Mouse (Mus musculus): ENCODE data around the gene Cacnb3. TPM values are rescaled to one million over a fixed set of nuclear protein-coding genes. Genes with fewer than 3 reads are reported as not detected.

The Cacnb3 gene
- polyA plus RNA-seq, 1 experiment from 2014 or later = 3.8 TPM

DNA sequence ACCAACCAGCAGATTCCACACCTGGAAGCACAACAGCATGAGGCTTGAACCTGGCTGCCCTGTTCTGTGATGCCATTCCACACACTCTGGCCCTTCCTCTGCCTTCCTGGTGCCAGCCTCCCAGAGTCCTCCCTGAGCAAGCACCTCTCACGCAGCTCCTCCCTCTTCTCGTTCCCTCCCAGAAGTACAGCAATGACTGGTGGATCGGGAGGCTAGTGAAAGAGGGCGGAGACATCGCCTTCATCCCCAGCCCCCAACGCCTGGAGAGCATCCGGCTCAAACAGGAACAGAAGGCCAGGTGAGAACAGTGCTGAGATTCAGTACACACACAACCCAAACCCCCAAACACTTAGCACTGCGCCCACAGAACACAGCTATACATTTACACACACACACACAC is 9.5 kb downstream of the Cacnb3 start:
- Histone ChIP-seq H3K9ac (no peak overlapping the region), H3K9me3 (replicated peaks) (no peaks in the 10 kb centered on the region), H3K4me1 (peaks cover 5% of the 10 kb centered on the region), H3K27me3 (replicated peaks) (peaks cover 66% of the 10 kb centered on the region), H3K27ac (no peak overlapping the region), H3K36me3 (peaks cover 22% of the 10 kb centered on the region), H3K4me2 (no peak overlapping the region), H3K4me3 (no peak overlapping the region)
- no peak for ATAC-seq
- WGBS (ENCODE audit: insufficient replicate concordance) = 22% methylated on average over 8 of the region's 8 CpGs

DNA sequence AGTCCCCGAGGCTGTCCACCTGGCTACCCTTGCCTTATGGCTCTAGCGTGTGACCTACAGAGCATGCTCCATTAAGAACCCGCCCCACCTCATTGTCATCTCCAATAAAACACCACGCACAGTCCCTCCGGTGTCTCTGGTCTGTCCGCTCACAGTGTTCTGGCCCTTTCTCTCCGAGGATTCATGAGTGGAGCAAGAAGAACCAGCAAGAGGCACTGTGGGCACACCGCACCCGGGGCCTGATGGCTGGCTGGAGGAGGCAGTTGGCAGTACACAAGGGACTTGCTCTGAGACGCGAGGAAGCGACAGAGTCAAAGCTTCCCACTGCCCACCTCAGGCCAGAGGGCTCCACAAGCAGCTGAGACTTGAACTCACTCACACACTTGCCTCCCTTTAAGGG is 13.8 kb downstream of the Cacnb3 start:
- WGBS (ENCODE audit: insufficient replicate concordance) = 82% methylated on average over 12 of the region's 12 CpGs

GRCm38 (mm10) chr15:98645057-98646026 is 14.7 kb downstream of the Cacnb3 start:
- Histone ChIP-seq H3K9ac (no peak overlapping the region), H3K4me2 (no peak overlapping the region), H3K4me1 (no peaks in the 10 kb centered on the region), H3K36me3 (peaks cover 73% of the 10 kb centered on the region), H3K27ac (no peak overlapping the region), H3K4me3 (no peak overlapping the region), H3K27me3 (replicated peaks) (peaks cover 15% of the 10 kb centered on the region), H3K9me3 (replicated peaks) (no peaks in the 10 kb centered on the region)
- 86% methylated on average over 24 of the region's 24 CpGs for WGBS (ENCODE audit: insufficient replicate concordance)
- ATAC-seq = no peak

More for the DNA sequence above, 13.8 kb downstream of the Cacnb3 start:
- Histone ChIP-seq H3K36me3 (peaks cover 64% of the 10 kb centered on the region), H3K9ac (no peak overlapping the region), H3K4me3 (no peak overlapping the region), H3K4me2 (no peak overlapping the region), H3K9me3 (replicated peaks) (no peaks in the 10 kb centered on the region), H3K27me3 (replicated peaks) (peaks cover 25% of the 10 kb centered on the region), H3K4me1 (no peaks in the 10 kb centered on the region), H3K27ac (no peak overlapping the region)
- ATAC-seq = no peak

DNA sequence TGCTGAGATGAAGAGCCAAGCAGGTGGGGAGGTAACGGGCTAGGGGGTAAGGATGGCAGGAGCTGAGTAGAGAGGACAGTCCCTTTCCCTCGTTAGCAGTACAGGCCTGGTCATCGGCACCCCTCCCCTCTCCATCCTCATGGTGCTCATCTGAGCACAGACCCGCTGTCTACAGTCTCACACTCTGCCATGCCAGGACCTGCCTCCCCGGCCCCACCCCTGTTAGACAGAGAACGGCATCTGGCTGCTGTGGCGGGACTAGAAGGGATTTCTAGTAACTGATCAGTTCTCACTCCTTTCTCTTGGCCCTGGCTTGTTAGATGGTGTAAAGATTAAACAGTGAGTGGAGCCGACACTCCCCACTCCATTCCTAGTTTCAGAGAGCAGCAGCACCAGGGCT is 16.1 kb downstream of the Cacnb3 start:
- no peaks in the 10 kb centered on the region for H3K9me3 ChIP-seq (replicated peaks)

DNA sequence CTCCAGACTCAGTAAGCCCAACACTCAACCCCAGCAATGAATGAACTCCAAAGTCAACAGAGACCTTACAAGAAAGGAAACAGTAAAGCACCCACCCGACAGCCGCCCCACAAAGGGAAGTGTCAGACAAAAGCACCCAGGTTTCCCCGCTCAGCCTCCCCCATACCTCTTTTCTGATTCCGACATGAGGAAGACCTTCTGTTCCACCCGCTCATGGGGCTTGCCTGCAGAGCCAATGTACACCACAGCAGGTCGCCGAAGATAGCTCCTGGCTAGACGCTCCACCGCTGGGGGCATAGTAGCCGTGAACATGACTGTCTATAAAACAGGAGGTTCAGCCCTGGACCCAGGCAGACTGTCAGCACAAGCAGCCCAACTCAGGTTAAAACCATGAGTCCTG is 16.7 kb downstream of the Cacnb3 start:
- Histone ChIP-seq H3K9me3 (replicated peaks) (no peaks in the 10 kb centered on the region), H3K36me3 (peaks cover 93% of the 10 kb centered on the region), H3K27ac (no peak overlapping the region), H3K9ac (no peak overlapping the region), H3K4me1 (no peaks in the 10 kb centered on the region), H3K4me2 (no peak overlapping the region), H3K27me3 (replicated peaks) (no peaks in the 10 kb centered on the region), H3K4me3 (no peak overlapping the region)
- WGBS (ENCODE audit: insufficient replicate concordance) = 84% methylated on average over 10 of the region's 10 CpGs
- ATAC-seq = no peak

More for the DNA sequence above, 16.1 kb downstream of the Cacnb3 start:
- Histone ChIP-seq H3K9ac (no peak overlapping the region), H3K4me3 (no peak overlapping the region), H3K27ac (no peak overlapping the region), H3K4me2 (no peak overlapping the region), H3K36me3 (peaks cover 87% of the 10 kb centered on the region), H3K27me3 (replicated peaks) (peaks cover 1% of the 10 kb centered on the region), H3K4me1 (no peaks in the 10 kb centered on the region)
- no peak for ATAC-seq
- 82% methylated on average over 8 of the region's 8 CpGs for WGBS (ENCODE audit: insufficient replicate concordance)

GRCm38 (mm10) chr15:98648071-98648470 is 17.4 kb downstream of the Cacnb3 start:
- WGBS (ENCODE audit: insufficient replicate concordance) = 83% methylated on average over 3 of the region's 3 CpGs
- ATAC-seq = no peak
- Histone ChIP-seq H3K9ac (no peak overlapping the region), H3K4me3 (no peak overlapping the region), H3K4me2 (no peak overlapping the region), H3K27me3 (replicated peaks) (no peaks in the 10 kb centered on the region), H3K27ac (no peak overlapping the region), H3K4me1 (no peaks in the 10 kb centered on the region), H3K36me3 (peaks cover 100% of the 10 kb centered on the region), H3K9me3 (replicated peaks) (no peaks in the 10 kb centered on the region)

DNA sequence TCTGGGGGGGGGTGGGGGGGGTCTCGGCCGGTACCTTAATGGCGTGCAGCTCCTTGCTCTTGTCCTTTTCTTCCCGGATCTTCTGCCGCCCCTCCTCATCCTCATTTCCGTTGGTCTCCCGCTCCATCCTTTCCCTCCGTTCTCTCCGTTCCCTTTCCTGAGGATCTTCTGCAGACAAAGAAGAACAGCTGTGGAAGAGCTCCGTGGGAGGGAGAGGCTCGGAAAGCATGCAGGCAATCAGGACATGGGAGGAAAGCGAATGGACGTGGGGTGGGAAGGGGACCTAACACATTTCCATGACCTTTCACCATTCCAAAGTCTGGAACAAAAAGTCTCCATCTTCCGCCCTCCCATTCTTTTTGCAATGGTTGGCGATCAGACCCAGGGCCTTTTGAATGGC is 20.8 kb downstream of the Cacnb3 start:
- no peak overlapping the region for H3K4me2 ChIP-seq
- WGBS (ENCODE audit: insufficient replicate concordance) = 85% methylated on average over 15 of the region's 15 CpGs

DNA sequence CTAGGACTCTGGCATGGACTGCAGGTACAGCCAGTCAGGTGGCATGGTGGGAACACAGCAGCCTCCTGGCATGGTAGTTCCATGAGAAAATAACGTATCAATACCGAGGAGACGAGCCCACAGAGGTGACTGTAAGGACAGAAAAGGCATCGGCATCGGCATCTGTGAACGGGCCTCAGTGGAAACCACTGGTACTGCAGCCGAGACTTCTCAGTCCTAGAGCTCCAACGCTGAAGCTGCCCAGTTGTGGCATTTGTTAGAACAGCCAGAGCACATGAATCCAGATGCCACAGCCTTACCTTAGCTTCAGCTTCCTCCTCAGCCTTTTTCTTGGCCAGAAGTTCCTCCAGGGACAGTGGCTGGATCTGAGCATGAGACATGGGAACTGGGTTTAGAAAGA is 21.5 kb downstream of the Cacnb3 start:
- no peak overlapping the region for H3K4me2 ChIP-seq
- H3K4me3 ChIP-seq = no peak overlapping the region
- no peaks in the 10 kb centered on the region for H3K27me3 ChIP-seq (replicated peaks)
- no peaks in the 10 kb centered on the region for H3K9me3 ChIP-seq (replicated peaks)
- H3K36me3 ChIP-seq = peaks cover 100% of the 10 kb centered on the region
- no peak overlapping the region for H3K27ac ChIP-seq
- H3K9ac ChIP-seq = no peak overlapping the region
- H3K4me1 ChIP-seq = no peaks in the 10 kb centered on the region
- 91% methylated on average over 8 of the region's 8 CpGs for WGBS (ENCODE audit: insufficient replicate concordance)
- no peak for ATAC-seq

More for the DNA sequence above, 20.8 kb downstream of the Cacnb3 start:
- no peak overlapping the region for H3K27ac ChIP-seq
- no peaks in the 10 kb centered on the region for H3K4me1 ChIP-seq
- no peak for ATAC-seq
- no peaks in the 10 kb centered on the region for H3K27me3 ChIP-seq (replicated peaks)
- peaks cover 100% of the 10 kb centered on the region for H3K36me3 ChIP-seq
- no peak overlapping the region for H3K9ac ChIP-seq
- H3K9me3 ChIP-seq (replicated peaks) = no peaks in the 10 kb centered on the region
- no peak overlapping the region for H3K4me3 ChIP-seq

GRCm38 (mm10) chr15:98656982-98657751 is 26.5 kb downstream of the Cacnb3 start:
- Histone ChIP-seq H3K4me3 (no peak overlapping the region), H3K27me3 (replicated peaks) (no peaks in the 10 kb centered on the region), H3K4me1 (peaks cover 15% of the 10 kb centered on the region), H3K36me3 (peaks cover 89% of the 10 kb centered on the region), H3K4me2 (no peak overlapping the region), H3K9ac (no peak overlapping the region), H3K27ac (no peak overlapping the region), H3K9me3 (replicated peaks) (no peaks in the 10 kb centered on the region)
- WGBS (ENCODE audit: insufficient replicate concordance) = 86% methylated on average over 15 of the region's 15 CpGs
- ATAC-seq = no peak

GRCm38 (mm10) chr15:98662198-98662566 is 31.5 kb downstream of the Cacnb3 start:
- peak overlapping the region; percentile 93 for H3K4me3 ChIP-seq
- under 1% methylated on average over 14 of the region's 14 CpGs for WGBS (ENCODE audit: insufficient replicate concordance)
- H3K9ac ChIP-seq = peak overlapping the region; percentile 94
- peak; percentile 43 for ATAC-seq
- H3K27me3 ChIP-seq (replicated peaks) = no peaks in the 10 kb centered on the region
- H3K27ac ChIP-seq = peak overlapping the region; percentile 93
- H3K4me1 ChIP-seq = peaks cover 25% of the 10 kb centered on the region
- H3K9me3 ChIP-seq (replicated peaks) = no peaks in the 10 kb centered on the region
- H3K36me3 ChIP-seq = peaks cover 39% of the 10 kb centered on the region
- H3K4me2 ChIP-seq = peak overlapping the region; percentile 85

- H3K27me3 ChIP-seq (replicated peaks) = no peaks in the 10 kb centered on the region
- peak within 1 kb of the TSS; percentile 93 for H3K4me3 ChIP-seq
- H3K9me3 ChIP-seq (replicated peaks) = no peaks in the 10 kb centered on the region
- peak; percentile 95 for ATAC-seq
- peak within 1 kb of the TSS; percentile 93 for H3K27ac ChIP-seq
- WGBS (ENCODE audit: insufficient replicate concordance) = 5% methylated on average over 48 of the region's 48 CpGs
- H3K4me2 ChIP-seq = peak within 1 kb of the TSS; percentile 85
- H3K9ac ChIP-seq = peak within 1 kb of the TSS; percentile 94
- H3K36me3 ChIP-seq = peaks cover 32% of the 10 kb centered on the region
- H3K4me1 ChIP-seq = peaks cover 25% of the 10 kb centered on the region
These were observed 32.2 kb downstream of the Cacnb3 start, which contains the start of gene Ddx23 for GRCm38 (mm10) chr15:98662567-98663545. TSS of gene Ddx23 (minus strand) at chr15:98662894.
